Mouse (Mus musculus) brain, embryonic 14.5 days (tissue): ENCODE data around the gene Crtap. TPM values are rescaled to one million over a fixed set of nuclear protein-coding genes. Genes with fewer than 3 reads are reported as not detected.
A peak's percentile ranks its signal among the peaks of the same experiment; 100 is the strongest.

ENCODE experiments used
- DNase-seq: peaks from one replicate; pipeline ENCODE4 v3.0.0-alpha.2; 2011; ENCODE audit warnings: low read depth
- CTCF ChIP-seq: fragments of 200-500 bp; IDR thresholded peaks from 2 replicates; pipeline ENCODE4 v1.5.1; 2012; ENCODE audit warnings: inconsistent platforms, mild to moderate bottlenecking, moderate library complexity, borderline replicate concordance; ENCODE audit not compliant: insufficient read depth, insufficient read length; ENCODE audit errors: extremely low read depth
- POLR2A ChIP-seq: fragments of 200-500 bp; IDR thresholded peaks from 2 replicates; pipeline ENCODE4 v1.6.1; 2012; ENCODE audit warnings: mild to moderate bottlenecking, inconsistent platforms, borderline replicate concordance; ENCODE audit not compliant: poor library complexity, insufficient read depth, insufficient read length, severe bottlenecking; ENCODE audit errors: extremely low read depth
- polyA plus RNA-seq: library from polyadenylated mRNA; depleted of rRNA; stranded (reverse); fragments of >200 nt; gene quantifications from 2 replicates; pipeline ENCODE4 v1.2.3, GENCODE M21; 2012; rRNA removed

The Crtap gene
- 26.2 and 32.6 TPM in 2 replicates for polyA plus RNA-seq

- TF ChIP-seq CTCF, result no peak
- TF ChIP-seq POLR2A, result peak; percentile 28; the same call in 1 of the 2 replicates
- peak; percentile 75 for DNase-seq
Measured at GRCm38 (mm10) chr9:114389905-114390748, at the start of gene Crtap. Gene Crtap (minus strand): TSS chr9:114390675.

GRCm38 (mm10) chr9:114435668-114436067 is 45.2 kb upstream of the Crtap start:
- TF ChIP-seq CTCF (no peak), POLR2A (no peak)
- DNase-seq, result no peak

- TF ChIP-seq CTCF (no peak), POLR2A (no peak)
- DNase-seq, result no peak
Measured at GRCm38 (mm10) chr9:114428103-114428834, 37.8 kb upstream of the Crtap start.

- DNase-seq, result no peak
- TF ChIP-seq CTCF, result no peak
- TF ChIP-seq POLR2A, result no peak
Measured at GRCm38 (mm10) chr9:114427425-114427824, 37.0 kb upstream of the Crtap start.

- TF ChIP-seq CTCF (no peak), POLR2A (no peak)
- no peak for DNase-seq
Measured at GRCm38 (mm10) chr9:114426201-114426600, 35.7 kb upstream of the Crtap start.

GRCm38 (mm10) chr9:114425576-114425975 is 35.1 kb upstream of the Crtap start:
- TF ChIP-seq CTCF (no peak), POLR2A (no peak)
- DNase-seq, result no peak

GRCm38 (mm10) chr9:114421797-114422196 is 31.3 kb upstream of the Crtap start:
- TF ChIP-seq POLR2A (no peak), CTCF (no peak)
- DNase-seq, result no peak

- DNase-seq, result no peak
- TF ChIP-seq CTCF (peak; percentile 37; the same call in 1 of the 2 replicates), POLR2A (no peak)
Measured at GRCm38 (mm10) chr9:114421045-114421444, 30.6 kb upstream of the Crtap start.

- DNase-seq, result no peak
- no peak for TF ChIP-seq CTCF
- TF ChIP-seq POLR2A, result no peak
Measured at GRCm38 (mm10) chr9:114420443-114420842, 30.0 kb upstream of the Crtap start.

GRCm38 (mm10) chr9:114418187-114418586 is 27.7 kb upstream of the Crtap start:
- DNase-seq, result peak; percentile 48
- TF ChIP-seq POLR2A, result no peak
- peak; percentile 55; the same call in 1 of the 2 replicates for TF ChIP-seq CTCF

- no peak for DNase-seq
- TF ChIP-seq CTCF, result no peak
- no peak for TF ChIP-seq POLR2A
Measured at GRCm38 (mm10) chr9:114416646-114417517, 26.4 kb upstream of the Crtap start.

GRCm38 (mm10) chr9:114415701-114416100 is 25.2 kb upstream of the Crtap start:
- TF ChIP-seq CTCF, result peak; percentile 89
- no peak for TF ChIP-seq POLR2A
- peak; percentile 63 for DNase-seq
